In genomic region chr11:5526573-5527439, GRCm38 (mm10) we compare ENCODE assay signal across 37 mouse cellular contexts. TPM values are rescaled to one million over a fixed set of nuclear protein-coding genes. Genes with fewer than 3 reads are reported as not detected.
DNase-seq lines count a peak whose midpoint lies in the region; ATAC-seq and TF ChIP-seq lines count a peak whose summit lies in the region.
"Had no signal": no experiment of that assay in that cellular context is flagged by ENCODE, and none has a peak within 500 bp of the region (broad histone marks: within the 10 kb centered on the region; RNA-seq: fewer than 3 reads in every experiment).

No protein-coding gene starts in this region.

- no peak for TF ChIP-seq CTCF in liver, adult 2 months (IDR thresholded peaks at IDR 0.05; ENCODE audit: low read depth, low read length)
- TF ChIP-seq CTCF in CH12.LX (conservative IDR thresholded peaks at IDR 0.05 in 1 of 2, IDR thresholded peaks at IDR 0.05 in 1 of 2; ENCODE audit: low read depth in 2 of 2, low read length in 2 of 2) = no peak
- no peak for TF ChIP-seq CTCF in stomach, postnatal 0 days (IDR thresholded peaks at IDR 0.05; ENCODE audit: low read depth)

- 34% methylated on average over 7 of the region's 7 CpGs for WGBS in liver, adult 2 months
- WGBS in liver, embryonic 11.5 days = 83% methylated on average over 7 of the region's 7 CpGs
- 83% methylated on average over 7 of the region's 7 CpGs for WGBS in stomach, postnatal 0 days

- H3K9me3 ChIP-seq in liver, embryonic 11.5 days (ENCODE audit: control insufficient read depth, low read length) = no peaks in the 10 kb centered on the region
- H3K9me3 ChIP-seq in CH12.LX (replicated peaks; ENCODE audit: low read length) (no peaks in the 10 kb centered on the region), ES-E14 (ENCODE audit: control insufficient read depth, insufficient read depth, low read depth, low read length) (no peaks in the 10 kb centered on the region)
- H3K9me3 ChIP-seq in stomach, postnatal 0 days (ENCODE audit: control insufficient read depth, low read length) = no peaks in the 10 kb centered on the region
- H3K9me3 ChIP-seq: heart, embryonic 10.5 days; hindbrain, embryonic 13.5 days; liver, embryonic 13.5 days; lung, embryonic 15.5 days; neural tube, embryonic 13.5 days had no signal

- in situ Hi-C loops in CH12.LX (cut with MboI; ENCODE audit: low pct_ligation_motif_present, low pct_unique_long_range_greater_than_20kb, low sequenced_read_pairs) = no loop called here
- in situ Hi-C loops in ES-E14 (cut with MboI; ENCODE audit: low sequenced_read_pairs in 2 of 2, unreplicated experiment in 2 of 2) = no loop called here

- H3K9ac ChIP-seq in liver, adult 2 months (ENCODE audit: low read depth, low read length) = no peak overlapping the region
- no peak overlapping the region for H3K9ac ChIP-seq in liver, embryonic 11.5 days (ENCODE audit: low read depth, low read length)
- no peak overlapping the region for H3K9ac ChIP-seq in CH12.LX (ENCODE audit: insufficient read depth, low read depth)
- no peak overlapping the region for H3K9ac ChIP-seq in ES-E14 (ENCODE audit: insufficient read depth, low read depth, low read length, poor library complexity, severe bottlenecking)
- no peak overlapping the region for H3K9ac ChIP-seq in stomach, postnatal 0 days (ENCODE audit: low read length)
- H3K9ac ChIP-seq: hindbrain, embryonic 13.5 days; liver, embryonic 13.5 days; lung, embryonic 15.5 days; neural tube, embryonic 13.5 days had no signal

- peak; percentile 49; the same call in 1 of the 2 replicates for TF ChIP-seq EP300 in CH12.LX (IDR thresholded peaks at IDR 0.05; ENCODE audit: low read length)
- TF ChIP-seq EP300 in stomach, postnatal 0 days (optimal IDR thresholded peaks at IDR 0.05) = no peak

- 0 out of 2 replicates have a peak overlapping the region, but pooled peaks have one; percentile 20 for H3K27ac ChIP-seq in liver, adult 2 months (replicated peaks; ENCODE audit: insufficient read depth, low read depth, low read length)
- H3K27ac ChIP-seq in liver, embryonic 11.5 days (ENCODE audit: low read depth, low read length) = no peak overlapping the region
- H3K27ac ChIP-seq in CH12.LX (ENCODE audit: insufficient read depth, low read depth) (peak overlapping the region; percentile 60), ES-E14 (ENCODE audit: insufficient read depth, low read depth, low read length, poor library complexity, severe bottlenecking) (peak overlapping the region; percentile 18; the same call in 1 of the 2 replicates)
- H3K27ac ChIP-seq in stomach, postnatal 0 days (replicated peaks) = no peak overlapping the region
- H3K27ac ChIP-seq: gastrocnemius, adult 2 months; heart, embryonic 10.5 days; hindbrain, embryonic 13.5 days; liver, embryonic 13.5 days; lung, embryonic 15.5 days; neural tube, embryonic 13.5 days had no signal

- no peak for ATAC-seq in liver, embryonic 11.5 days (replicated peaks; ENCODE audit: low FRiP score)
- 0 out of 2 replicates have a peak, but pooled peaks have one; percentile 8 for ATAC-seq in stomach, postnatal 0 days (ENCODE audit: low FRiP score, low TSS enrichment)
- ATAC-seq: forebrain, embryonic 14.5 days; intestine, embryonic 16.5 days; midbrain, embryonic 16.5 days had no signal

- no peak for TF ChIP-seq RAD21 in CH12.LX (IDR thresholded peaks at IDR 0.05; ENCODE audit: low read depth, low read length)

- peaks cover 71% of the 10 kb centered on the region for H3K36me3 ChIP-seq in liver, adult 2 months (ENCODE audit: control insufficient read depth, insufficient read depth, low read length)
- peaks cover 43% of the 10 kb centered on the region for H3K36me3 ChIP-seq in liver, embryonic 11.5 days (ENCODE audit: control insufficient read depth, insufficient read depth, low read length)
- H3K36me3 ChIP-seq in CH12.LX (replicated peaks in 1 of 2; ENCODE audit: control insufficient read depth in 1 of 2, insufficient read depth in 1 of 2, low read length in 1 of 2) = peaks cover 71 to 96% of the 10 kb centered on the region in 2 experiments
- peaks cover 52% of the 10 kb centered on the region for H3K36me3 ChIP-seq in ES-E14 (ENCODE audit: control insufficient read depth, insufficient read depth, low read length, poor library complexity, severe bottlenecking)
- peaks cover 28% of the 10 kb centered on the region for H3K36me3 ChIP-seq in stomach, postnatal 0 days (ENCODE audit: control insufficient read depth, insufficient read depth, low read length)

- H3K4me1 ChIP-seq in liver, adult 2 months (ENCODE audit: control insufficient read depth, insufficient read depth, low read length) = peaks cover 23% of the 10 kb centered on the region
- peaks cover 8% of the 10 kb centered on the region for H3K4me1 ChIP-seq in liver, embryonic 11.5 days (replicated peaks; ENCODE audit: control insufficient read depth, insufficient read depth, low read length)
- H3K4me1 ChIP-seq in CH12.LX (ENCODE audit: control insufficient read depth in 1 of 2, insufficient read depth in 2 of 2) (peaks cover 15 to 55% of the 10 kb centered on the region in 2 experiments), ES-E14 (ENCODE audit: control insufficient read depth in 2 of 2, insufficient read depth in 2 of 2, low read length in 2 of 2, poor library complexity in 1 of 2) (peaks cover 0 to 3% of the 10 kb centered on the region in 2 experiments; a peak in 2 of 4 replicates)
- H3K4me1 ChIP-seq in stomach, postnatal 0 days (replicated peaks; ENCODE audit: control insufficient read depth, insufficient read depth) = peaks cover 3% of the 10 kb centered on the region; the same call in 1 of the 2 replicates

- H3K27me3 ChIP-seq in liver, adult 2 months (ENCODE audit: control insufficient read depth, insufficient read depth, low read length) = no peaks in the 10 kb centered on the region
- no peaks in the 10 kb centered on the region for H3K27me3 ChIP-seq in liver, embryonic 11.5 days (replicated peaks; ENCODE audit: control insufficient read depth, insufficient read depth, low read length)
- H3K27me3 ChIP-seq in CH12.LX (replicated peaks) = no peaks in the 10 kb centered on the region
- no peaks in the 10 kb centered on the region for H3K27me3 ChIP-seq in stomach, postnatal 0 days (ENCODE audit: control insufficient read depth, insufficient read depth, low read length)
- H3K27me3 ChIP-seq: hindbrain, embryonic 13.5 days; liver, embryonic 13.5 days; lung, embryonic 15.5 days; neural tube, embryonic 13.5 days had no signal

- peak; percentile 75 for DNase-seq in liver, adult 2 months (ENCODE audit: extremely low read depth, low read depth, low spot score)
- DNase-seq in liver, embryonic 11.5 days (ENCODE audit: low spot score) = no peak
- DNase-seq in CH12.LX (ENCODE audit: extremely low read depth) (no peak), ES-E14 (ENCODE audit: low read depth, low spot score) (no peak)
- DNase-seq in stomach, postnatal 0 days (ENCODE audit: low spot score) = no peak
- DNase-seq in c-Kit-positive CD71-positive TER-119-positive erythroid progenitor cells, embryonic 14.5 days (ENCODE audit: low spot score) = no peak
- DNase-seq: adrenal gland, adult 2 months; adrenal gland, postnatal 36 days; cerebellum, adult 2 months; cerebellum, postnatal 14 days; gastrocnemius, adult 2 months; gastrocnemius, postnatal 36 days; heart, postnatal 4 days; kidney, adult 9 months; kidney, postnatal 10 days; liver, embryonic 13.5 days; lung, postnatal 36 days; right cerebral cortex, postnatal 4 days; thymus, postnatal 4 days had no signal

- no peak overlapping the region for H3K4me2 ChIP-seq in liver, embryonic 11.5 days
- no peak overlapping the region for H3K4me2 ChIP-seq in CH12.LX (ENCODE audit: insufficient read depth, low read depth, poor library complexity, severe bottlenecking)
- H3K4me2 ChIP-seq in stomach, postnatal 0 days (replicated peaks; ENCODE audit: low read depth) = no peak overlapping the region
- H3K4me2 ChIP-seq: hindbrain, embryonic 13.5 days; liver, embryonic 13.5 days; lung, embryonic 15.5 days; midbrain, embryonic 11.5 days; neural tube, embryonic 13.5 days had no signal

- peaks cover 2% of the 10 kb centered on the region; the same call in 1 of the 2 replicates for H3K79me2 ChIP-seq in liver, adult 2 months (ENCODE audit: control insufficient read depth, insufficient read depth, low read length)
- peaks cover 32% of the 10 kb centered on the region for H3K79me2 ChIP-seq in CH12.LX (replicated peaks; ENCODE audit: control insufficient read depth, extremely low read depth, insufficient read depth, poor library complexity, severe bottlenecking)

- TF ChIP-seq POLR2A in liver, adult 2 months (IDR thresholded peaks at IDR 0.05; ENCODE audit: extremely low read depth, insufficient read depth, low read length) = no peak
- peak; percentile 52 for TF ChIP-seq POLR2A in CH12.LX (IDR thresholded peaks at IDR 0.05; ENCODE audit: low read depth, low read length)

- dilution Hi-C loops in CH12.LX (cut with MboI; ENCODE audit: extremely low pct_ligation_motif_present, extremely low pct_unique_long_range_greater_than_20kb, low sequenced_read_pairs) = no loop called here

- no peak overlapping the region for H3K4me3 ChIP-seq in liver, adult 2 months (ENCODE audit: insufficient read depth, low read depth, low read length)
- H3K4me3 ChIP-seq in liver, embryonic 11.5 days (ENCODE audit: low read depth, low read length) = no peak overlapping the region
- H3K4me3 ChIP-seq in CH12.LX (replicated peaks in 1 of 3; ENCODE audit: low read depth in 2 of 3, low read length in 2 of 3, poor library complexity in 1 of 3) = no peak overlapping the region
- no peak overlapping the region for H3K4me3 ChIP-seq in ES-E14 (ENCODE audit: insufficient read depth in 1 of 2, low read depth in 1 of 2, low read length in 2 of 2, poor library complexity in 1 of 2, severe bottlenecking in 1 of 2)
- H3K4me3 ChIP-seq in stomach, postnatal 0 days (ENCODE audit: low read depth, low read length) = no peak overlapping the region
- H3K4me3 ChIP-seq: gastrocnemius, adult 2 months; heart, embryonic 10.5 days; hindbrain, embryonic 13.5 days; liver, embryonic 13.5 days; lung, embryonic 15.5 days; neural tube, embryonic 13.5 days had no signal

RNA-seq across cellular contexts. Expression of gene Xbp1, which starts 6.3 kb away (rescaled TPM):
- total RNA-seq in liver, adult 2 months (2014; rRNA removed) = 137 and 138 TPM in 2 replicates
- 147 and 241 TPM in 2 replicates for polyA plus RNA-seq in liver, adult 2 months (2012; rRNA removed)
- polyA plus RNA-seq in liver, embryonic 11.5 days (2014; fragmentation: Nextera tagmentation; extraction: Ambion mirVana) = 149 TPM in 2 replicates
- total RNA-seq in CH12.LX (2012; rRNA removed) (111 and 148 TPM in 2 replicates), CH12.LX (2014; rRNA removed) (128 and 133 TPM in 2 replicates), ES-E14 (2012; rRNA removed) (143 and 195 TPM in 2 replicates)
- 108 and 131 TPM in 2 replicates for polyA plus RNA-seq in CH12.LX (2012; ENCODE audit: insufficient read length, low read depth)
- polyA plus RNA-seq in stomach, postnatal 0 days (2015; fragmentation: Nextera tagmentation; extraction: Ambion mirVana) = 221 and 223 TPM in 2 replicates

RNA-seq across cellular contexts. Expression of gene Ccdc117, which starts 15.2 kb away (rescaled TPM):
- total RNA-seq in liver, adult 2 months (2014; rRNA removed) = 15.3 and 15.5 TPM in 2 replicates
- 5.2 and 5.4 TPM in 2 replicates for polyA plus RNA-seq in liver, adult 2 months (2012; rRNA removed)
- 22.3 and 24.6 TPM in 2 replicates for polyA plus RNA-seq in liver, embryonic 11.5 days (2014; fragmentation: Nextera tagmentation; extraction: Ambion mirVana)
- total RNA-seq in CH12.LX (2012; rRNA removed) = 27.0 and 31.8 TPM in 2 replicates
- 38.9 and 44.2 TPM in 2 replicates for total RNA-seq in CH12.LX (2014; rRNA removed)
- 24.1 and 24.3 TPM in 2 replicates for polyA plus RNA-seq in CH12.LX (2012; ENCODE audit: insufficient read length, low read depth)
- 24.2 and 27.4 TPM in 2 replicates for total RNA-seq in ES-E14 (2012; rRNA removed)
- polyA plus RNA-seq in stomach, postnatal 0 days (2015; fragmentation: Nextera tagmentation; extraction: Ambion mirVana) = 8.7 and 9.2 TPM in 2 replicates

RNA-seq across cellular contexts. Expression of gene Ankrd36, which starts 42.7 kb away (rescaled TPM):
- not detected in 2 replicates for total RNA-seq in liver, adult 2 months (2014; rRNA removed)
- polyA plus RNA-seq in liver, adult 2 months (2012; rRNA removed) = 0.04 TPM in 1 of 2 replicates, not detected in the other
- polyA plus RNA-seq in liver, embryonic 11.5 days (2014; fragmentation: Nextera tagmentation; extraction: Ambion mirVana) = 0.73 and 0.82 TPM in 2 replicates
- total RNA-seq in CH12.LX (2012; rRNA removed) (not detected in 2 replicates), CH12.LX (2014; rRNA removed) (not detected in 2 replicates), ES-E14 (2012; rRNA removed) (0.26 and 0.45 TPM in 2 replicates)
- polyA plus RNA-seq in CH12.LX (2012; ENCODE audit: insufficient read length, low read depth) = not detected in 2 replicates
- not detected in 2 replicates for polyA plus RNA-seq in stomach, postnatal 0 days (2015; fragmentation: Nextera tagmentation; extraction: Ambion mirVana)
- total RNA-seq: adrenal gland, adult 2 months; adrenal gland, postnatal 36 days; gastrocnemius, adult 2 months; gastrocnemius, postnatal 36 days; heart, postnatal 4 days; layer of hippocampus, adult 18-20 months; layer of hippocampus, postnatal 10 days; left cerebral cortex, adult 18-20 months; left cerebral cortex, postnatal 14 days; megakaryocyte, adult 5-6 weeks had no signal
- polyA plus RNA-seq: adrenal gland, adult 2 months; brain, embryonic 14.5 days; C2C12; cerebellum, adult 2 months; embryonic facial prominence, embryonic 11.5 days; forebrain, embryonic 14.5 days; heart, embryonic 16.5 days; hindbrain, embryonic 13.5 days; intestine, embryonic 16.5 days; limb, embryonic 11.5 days; midbrain, embryonic 11.5 days; midbrain, embryonic 16.5 days; neural tube, embryonic 13.5 days had no signal

Comparison
In these comparisons a context has a peak if more than half of its experiments do, and no peak if none do; other contexts are left out.
1. H3K27ac ChIP-seq: peak in liver, adult 2 months (single experiment), CH12.LX (single experiment) and ES-E14 (single experiment); none in liver, embryonic 11.5 days (single experiment) and stomach, postnatal 0 days (single experiment).